Mouse (Mus musculus) intestine, embryonic 15.5 days (tissue): ENCODE measurements around the gene Dis3l2. TPM values are rescaled to one million over a fixed set of nuclear protein-coding genes. Genes with fewer than 3 reads are reported as not detected.

Source experiments
- ATAC-seq: fragments of 200-750 bp; cut with Nextera tagmentation; 2 replicates; pipeline ENCODE4 v1.8.0; 2017; ENCODE audit warnings: moderate TSS enrichment, moderate library complexity
- H3K27ac ChIP-seq: fragments of 300-500 bp; sonication (generic); 2 replicates; pipeline ENCODE4 v1.5.1; 2015; ENCODE audit warnings: mild to moderate bottlenecking, inconsistent platforms
- H3K27me3 ChIP-seq: fragments of 300-500 bp; sonication (generic); replicated peaks from 2 replicates; pipeline ENCODE4 v1.6.1; 2015; ENCODE audit warnings: inconsistent platforms
- H3K36me3 ChIP-seq: fragments of 300-500 bp; sonication (generic); 2 replicates; pipeline ENCODE4 v1.6.1; 2015; ENCODE audit warnings: inconsistent platforms
- H3K4me1 ChIP-seq: fragments of 300-500 bp; sonication (generic); replicated peaks from 2 replicates; pipeline ENCODE4 v1.6.1; 2015; ENCODE audit warnings: inconsistent platforms
- H3K4me2 ChIP-seq: fragments of 300-500 bp; sonication (generic); replicated peaks from 2 replicates; pipeline ENCODE4 v1.6.1; 2015; ENCODE audit warnings: mild to moderate bottlenecking, inconsistent platforms
- H3K4me3 ChIP-seq: fragments of 300-500 bp; sonication (generic); replicated peaks from 2 replicates; pipeline ENCODE4 v1.5.1; 2015; ENCODE audit warnings: inconsistent platforms
- H3K9ac ChIP-seq: fragments of 300-500 bp; sonication (generic); 2 replicates; pipeline ENCODE4 v1.6.1; 2015; ENCODE audit warnings: inconsistent platforms
- H3K9me3 ChIP-seq: fragments of 300-500 bp; sonication (generic); 2 replicates; pipeline ENCODE4 v1.6.1; 2016; ENCODE audit warnings: inconsistent platforms
- WGBS: fragments of 180-500 bp; shearing (Covaris S2); methylation state at CpG from one replicate; pipeline ENCODE4 v1.1.7; 2015; 5-methylcytosine and 5-hydroxymethylcytosine counted together
- polyA plus RNA-seq: library from polyadenylated mRNA; unstranded; fragments of >200 nt; fragmentation: Nextera tagmentation; extraction: Ambion mirVana; gene quantifications from 2 replicates; pipeline ENCODE4 v1.2.1, GENCODE M21; 2015

Dis3l2 gene
- polyA plus RNA-seq, 1 experiment from 2014 or later: 20.7 TPM

GRCm38 (mm10) chr1:86859371-86859770, 155.8 kb downstream of the Dis3l2 start:
- no peak overlapping the region for H3K4me3 ChIP-seq
- no peak for ATAC-seq
- no peak overlapping the region for H3K4me2 ChIP-seq
- no peaks in the 10 kb centered on the region for H3K9me3 ChIP-seq
- 61% methylated on average over 1 of the region's 1 CpGs for WGBS
- H3K36me3 ChIP-seq: no peaks in the 10 kb centered on the region
- H3K27ac ChIP-seq: no peak overlapping the region
- no peaks in the 10 kb centered on the region for H3K4me1 ChIP-seq
- no peaks in the 10 kb centered on the region for H3K27me3 ChIP-seq
- H3K9ac ChIP-seq: no peak overlapping the region

GRCm38 (mm10) chr1:86873745-86874144, 170.1 kb downstream of the Dis3l2 start:
- H3K4me1 ChIP-seq: no peaks in the 10 kb centered on the region
- WGBS: 51% methylated on average over 2 of the region's 2 CpGs
- no peaks in the 10 kb centered on the region for H3K9me3 ChIP-seq
- H3K27me3 ChIP-seq: no peaks in the 10 kb centered on the region
- H3K27ac ChIP-seq: no peak overlapping the region
- no peak overlapping the region for H3K4me2 ChIP-seq
- no peaks in the 10 kb centered on the region for H3K36me3 ChIP-seq
- H3K9ac ChIP-seq: no peak overlapping the region
- no peak for ATAC-seq
- no peak overlapping the region for H3K4me3 ChIP-seq

- H3K4me3 ChIP-seq: no peak overlapping the region
- H3K4me2 ChIP-seq: no peak overlapping the region
- H3K27ac ChIP-seq: no peak overlapping the region
- no peaks in the 10 kb centered on the region for H3K27me3 ChIP-seq
- no peak overlapping the region for H3K9ac ChIP-seq
- H3K36me3 ChIP-seq: no peaks in the 10 kb centered on the region
- H3K4me1 ChIP-seq: no peaks in the 10 kb centered on the region
- H3K9me3 ChIP-seq: no peaks in the 10 kb centered on the region
- no peak for ATAC-seq
Measured at GRCm38 (mm10) chr1:86878743-86879142, 175.1 kb downstream of the Dis3l2 start.

DNA sequence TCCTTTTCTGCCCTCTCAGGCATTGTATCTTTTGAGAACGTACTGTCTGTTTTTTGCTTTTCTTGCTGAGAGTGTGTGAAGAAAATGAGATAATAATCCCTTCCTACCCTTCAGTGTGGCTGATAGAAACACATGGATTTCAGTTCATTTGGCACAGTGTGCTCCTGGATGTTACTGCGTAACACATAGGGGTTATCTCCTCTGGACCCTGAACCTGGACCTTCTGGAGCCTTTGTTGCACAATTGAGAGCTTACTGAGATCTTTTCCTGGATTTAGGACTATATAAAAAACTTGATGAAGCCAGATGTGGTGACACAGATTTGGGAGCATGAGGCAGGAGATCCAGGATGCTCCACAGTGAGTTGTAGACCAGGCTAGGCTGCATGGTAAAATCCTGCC, 175.9 kb downstream of the Dis3l2 start:
- Histone ChIP-seq H3K27ac (no peak overlapping the region), H3K36me3 (no peaks in the 10 kb centered on the region), H3K4me2 (no peak overlapping the region), H3K9ac (no peak overlapping the region), H3K4me3 (no peak overlapping the region), H3K4me1 (no peaks in the 10 kb centered on the region), H3K27me3 (no peaks in the 10 kb centered on the region), H3K9me3 (no peaks in the 10 kb centered on the region)
- ATAC-seq: no peak
- 91% methylated on average over 2 of the region's 2 CpGs for WGBS

DNA sequence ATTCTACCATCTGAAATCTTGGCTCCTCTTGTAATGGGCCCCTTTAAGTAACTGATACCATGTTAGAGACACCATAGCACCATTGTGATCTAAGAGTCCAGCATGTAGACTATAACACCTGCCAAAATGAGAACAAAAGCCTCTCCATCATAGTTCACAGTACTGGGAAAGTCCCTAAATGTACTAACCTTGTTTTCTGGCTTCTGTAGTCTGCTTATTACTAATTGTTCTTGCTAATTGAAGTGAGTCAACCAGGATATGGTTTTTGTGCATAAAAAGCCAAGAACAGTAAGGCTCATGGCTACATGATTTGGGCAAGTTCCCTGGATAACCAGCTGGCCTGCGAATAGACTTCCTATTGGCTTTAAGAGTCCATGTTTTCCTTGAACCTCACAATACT, 183.5 kb downstream of the Dis3l2 start:
- no peaks in the 10 kb centered on the region for H3K4me1 ChIP-seq
- no peak overlapping the region for H3K4me3 ChIP-seq
- no peak overlapping the region for H3K9ac ChIP-seq
- no peaks in the 10 kb centered on the region for H3K27me3 ChIP-seq
- ATAC-seq: no peak
- H3K4me2 ChIP-seq: no peak overlapping the region
- WGBS: 97% methylated on average over 1 of the region's 1 CpGs
- H3K27ac ChIP-seq: no peak overlapping the region
- H3K9me3 ChIP-seq: no peaks in the 10 kb centered on the region
- no peaks in the 10 kb centered on the region for H3K36me3 ChIP-seq

DNA sequence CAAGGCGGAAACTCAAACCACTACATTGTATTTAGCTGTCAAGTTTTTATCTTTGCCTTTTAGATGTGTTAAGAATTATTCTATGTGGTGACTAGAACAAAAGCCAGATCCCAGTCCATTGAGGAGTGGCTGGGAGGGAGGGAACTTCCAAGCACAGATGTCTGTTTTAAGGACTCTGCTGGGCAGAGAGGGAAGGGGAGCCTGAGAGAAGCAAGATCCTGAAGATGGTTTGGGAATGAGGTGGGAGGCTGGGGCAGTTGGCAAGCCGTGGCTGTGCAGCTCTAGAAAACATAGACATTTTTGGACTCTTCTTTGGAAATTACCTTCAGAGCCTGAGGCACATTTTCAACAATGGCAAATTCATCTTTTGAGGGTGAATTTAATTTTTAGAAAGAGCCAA, 208.9 kb downstream of the Dis3l2 start:
- Histone ChIP-seq H3K9me3 (no peaks in the 10 kb centered on the region), H3K4me3 (no peak overlapping the region), H3K36me3 (no peaks in the 10 kb centered on the region), H3K27ac (no peak overlapping the region), H3K4me2 (no peak overlapping the region), H3K27me3 (no peaks in the 10 kb centered on the region), H3K9ac (no peak overlapping the region), H3K4me1 (no peaks in the 10 kb centered on the region)
- WGBS: 88% methylated on average over 2 of the region's 2 CpGs
- ATAC-seq: no peak

- H3K4me2 ChIP-seq: no peak overlapping the region
- no peak overlapping the region for H3K4me3 ChIP-seq
- no peak overlapping the region for H3K27ac ChIP-seq
- no peak overlapping the region for H3K9ac ChIP-seq
- H3K27me3 ChIP-seq: no peaks in the 10 kb centered on the region
- no peaks in the 10 kb centered on the region for H3K4me1 ChIP-seq
- no peak for ATAC-seq
- WGBS: 87% methylated on average over 3 of the region's 3 CpGs
- no peaks in the 10 kb centered on the region for H3K36me3 ChIP-seq
- H3K9me3 ChIP-seq: no peaks in the 10 kb centered on the region
Measured at GRCm38 (mm10) chr1:86913896-86914295, 210.3 kb downstream of the Dis3l2 start.

- Histone ChIP-seq H3K27ac (no peak overlapping the region), H3K4me3 (no peak overlapping the region), H3K4me2 (no peak overlapping the region), H3K4me1 (no peaks in the 10 kb centered on the region), H3K9ac (no peak overlapping the region), H3K36me3 (no peaks in the 10 kb centered on the region), H3K9me3 (no peaks in the 10 kb centered on the region), H3K27me3 (no peaks in the 10 kb centered on the region)
- 93% methylated on average over 2 of the region's 2 CpGs for WGBS
- ATAC-seq: no peak
Measured at GRCm38 (mm10) chr1:86914697-86915096, 211.1 kb downstream of the Dis3l2 start.

DNA sequence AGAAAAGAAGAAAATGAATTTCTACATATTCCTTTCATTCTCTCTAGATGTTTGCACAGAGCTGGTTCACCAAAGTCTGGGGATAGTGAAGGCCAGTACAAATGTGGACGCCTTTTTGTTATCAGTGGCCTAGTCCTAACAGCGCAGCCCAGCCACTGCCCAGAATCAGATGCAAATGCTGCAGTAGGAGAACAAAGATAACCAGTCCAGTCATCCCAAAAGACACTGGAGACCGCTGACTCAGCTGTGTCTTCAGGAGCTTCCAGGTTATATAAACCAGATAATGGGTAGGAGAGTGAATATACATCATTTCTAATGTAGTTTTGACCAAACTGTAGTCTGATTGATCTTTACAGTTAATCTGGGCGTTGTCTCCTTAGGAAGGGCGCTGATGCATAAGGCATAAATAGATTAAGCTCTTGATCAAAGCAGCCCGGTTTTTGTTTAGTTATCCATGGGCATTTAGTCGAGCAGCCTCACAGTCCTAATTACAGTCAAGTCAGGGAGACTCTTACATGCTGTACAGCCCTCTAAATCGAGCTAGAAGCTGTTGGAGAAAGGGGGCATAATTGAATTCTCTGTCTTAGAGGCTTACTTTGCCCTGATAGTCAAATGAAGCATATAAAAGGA, 212.9 kb downstream of the Dis3l2 start:
- no peaks in the 10 kb centered on the region for H3K36me3 ChIP-seq
- H3K4me3 ChIP-seq: no peak overlapping the region
- H3K9ac ChIP-seq: no peak overlapping the region
- no peak overlapping the region for H3K27ac ChIP-seq
- H3K27me3 ChIP-seq: no peaks in the 10 kb centered on the region
- H3K4me2 ChIP-seq: no peak overlapping the region
- H3K4me1 ChIP-seq: no peaks in the 10 kb centered on the region
- no peaks in the 10 kb centered on the region for H3K9me3 ChIP-seq
- WGBS: 81% methylated on average over 8 of the region's 8 CpGs
- no peak for ATAC-seq

GRCm38 (mm10) chr1:86925776-86926175, 222.2 kb downstream of the Dis3l2 start:
- H3K27me3 ChIP-seq: no peaks in the 10 kb centered on the region
- H3K9ac ChIP-seq: no peak overlapping the region
- no peaks in the 10 kb centered on the region for H3K4me1 ChIP-seq
- H3K27ac ChIP-seq: no peak overlapping the region
- no peak overlapping the region for H3K4me3 ChIP-seq
- 66% methylated on average over 5 of the region's 5 CpGs for WGBS
- no peaks in the 10 kb centered on the region for H3K9me3 ChIP-seq
- no peaks in the 10 kb centered on the region for H3K36me3 ChIP-seq
- no peak for ATAC-seq
- no peak overlapping the region for H3K4me2 ChIP-seq

DNA sequence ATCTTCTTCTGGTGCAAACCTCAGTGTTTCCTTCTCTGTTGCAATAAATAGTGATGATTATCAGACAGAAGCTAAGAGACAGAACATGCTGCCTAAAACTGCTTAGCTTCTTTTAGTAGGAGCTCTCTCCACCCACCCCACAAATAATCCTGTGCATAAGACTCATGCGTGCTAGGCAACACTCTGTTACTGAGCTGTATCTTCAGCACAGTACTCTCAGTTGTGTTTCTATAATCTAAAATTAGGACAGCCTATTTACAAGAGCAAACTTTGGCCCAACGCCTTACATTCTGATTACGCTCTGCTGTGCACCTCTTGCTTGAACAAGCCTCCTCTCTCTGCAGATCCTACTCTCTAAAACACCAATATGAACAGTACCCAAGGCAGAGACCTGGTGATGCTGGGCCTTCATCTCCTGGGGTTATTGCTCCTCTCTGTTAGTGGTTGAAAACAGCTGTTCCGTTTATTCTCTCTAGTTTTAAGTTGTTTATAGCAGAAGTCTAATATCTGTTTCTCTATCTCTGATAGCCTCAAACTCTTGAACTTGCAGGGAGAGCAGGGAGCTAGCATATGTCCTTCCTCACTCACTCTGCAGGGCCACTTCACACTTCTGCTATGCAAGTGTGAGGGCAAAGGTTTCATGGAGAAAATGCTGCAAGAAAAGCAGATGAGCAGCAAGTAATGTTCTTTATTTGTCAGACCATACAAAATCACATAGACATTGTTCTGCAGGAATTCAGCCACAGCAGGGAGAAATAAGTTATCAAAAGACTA, 228.2 kb downstream of the Dis3l2 start:
- no peaks in the 10 kb centered on the region for H3K9me3 ChIP-seq
- no peaks in the 10 kb centered on the region for H3K36me3 ChIP-seq
- no peaks in the 10 kb centered on the region for H3K27me3 ChIP-seq
- H3K4me1 ChIP-seq: no peaks in the 10 kb centered on the region
- no peak for ATAC-seq
- no peak overlapping the region for H3K4me2 ChIP-seq
- H3K4me3 ChIP-seq: no peak overlapping the region
- 89% methylated on average over 4 of the region's 4 CpGs for WGBS
- no peak overlapping the region for H3K27ac ChIP-seq
- no peak overlapping the region for H3K9ac ChIP-seq

DNA sequence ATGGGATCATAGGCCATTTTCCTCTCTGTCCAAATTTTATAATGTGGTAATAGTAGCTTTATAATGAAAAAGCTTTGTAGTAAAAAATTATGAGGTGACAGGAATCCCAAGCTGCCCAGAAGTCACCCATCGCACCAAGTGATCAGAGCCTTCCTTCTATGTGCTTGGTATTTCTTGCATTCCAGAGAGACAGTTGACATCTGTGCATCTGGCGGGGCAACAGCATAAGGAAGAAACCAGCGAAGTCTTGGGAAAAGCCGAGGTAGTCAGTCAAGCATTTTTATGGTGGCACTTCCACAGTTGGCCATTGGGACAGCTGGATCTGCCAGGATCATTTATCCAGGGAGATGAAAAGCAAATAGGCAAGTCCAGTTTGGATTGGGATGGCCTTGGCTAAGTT, 229.2 kb downstream of the Dis3l2 start:
- Histone ChIP-seq H3K4me1 (no peaks in the 10 kb centered on the region), H3K36me3 (no peaks in the 10 kb centered on the region), H3K9me3 (no peaks in the 10 kb centered on the region), H3K4me3 (no peak overlapping the region), H3K27me3 (no peaks in the 10 kb centered on the region), H3K9ac (no peak overlapping the region), H3K27ac (no peak overlapping the region), H3K4me2 (no peak overlapping the region)
- 84% methylated on average over 4 of the region's 4 CpGs for WGBS
- ATAC-seq: no peak

- no peak overlapping the region for H3K27ac ChIP-seq
- no peak for ATAC-seq
- 93% methylated on average over 1 of the region's 1 CpGs for WGBS
- no peaks in the 10 kb centered on the region for H3K9me3 ChIP-seq
- H3K36me3 ChIP-seq: no peaks in the 10 kb centered on the region
- no peak overlapping the region for H3K4me2 ChIP-seq
- no peak overlapping the region for H3K4me3 ChIP-seq
- H3K27me3 ChIP-seq: no peaks in the 10 kb centered on the region
- H3K4me1 ChIP-seq: no peaks in the 10 kb centered on the region
- H3K9ac ChIP-seq: no peak overlapping the region
Measured at GRCm38 (mm10) chr1:86933656-86934055, 230.0 kb downstream of the Dis3l2 start.
